ENCODE assay signal across 8 mouse cellular contexts in genomic region chrX:168123589-168123965, GRCm38 (mm10).
DNase-seq lines count a peak whose midpoint lies in the region; ATAC-seq and TF ChIP-seq lines count a peak whose summit lies in the region.

No protein-coding gene starts in this region.

- no peaks in the 10 kb centered on the region for H3K9me3 ChIP-seq in heart, embryonic 14.5 days (ENCODE audit: control insufficient read depth, low read length)
- peaks cover 5% of the 10 kb centered on the region; the same call in 1 of the 2 replicates for H3K9me3 ChIP-seq in E14TG2a.4 (ENCODE audit: low read length)
- H3K9me3 ChIP-seq in forebrain, embryonic 12.5 days, result no peaks in the 10 kb centered on the region
- H3K9me3 ChIP-seq in limb, embryonic 13.5 days, result no peaks in the 10 kb centered on the region

- H3K36me3 ChIP-seq in heart, embryonic 14.5 days (ENCODE audit: control insufficient read depth, insufficient read depth, low read length), result no peaks in the 10 kb centered on the region
- H3K36me3 ChIP-seq in E14TG2a.4 (ENCODE audit: insufficient read depth, low read length), result no peaks in the 10 kb centered on the region
- H3K36me3 ChIP-seq in forebrain, embryonic 12.5 days (replicated peaks), result no peaks in the 10 kb centered on the region
- no peaks in the 10 kb centered on the region for H3K36me3 ChIP-seq in limb, embryonic 13.5 days

- no peak for DNase-seq in heart, postnatal 36 days
- no peak for DNase-seq in MN1 (ENCODE audit: low spot score)
- DNase-seq in right cerebral cortex, postnatal 36 days (ENCODE audit: low spot score in 2 of 2), result no peak
- no peak for DNase-seq in right cerebral cortex, postnatal 14 days

- ATAC-seq in heart, embryonic 14.5 days (ENCODE audit: insufficient number of reproducible peaks, insufficient read depth, low FRiP score, low read depth), result no peak
- peak; percentile 73 for ATAC-seq in forebrain, embryonic 12.5 days (ENCODE audit: low FRiP score)
- ATAC-seq in limb, embryonic 13.5 days (ENCODE audit: low FRiP score, low read depth), result 0 out of 2 replicates have a peak, but pooled peaks have one; percentile 11

- peak overlapping the region; percentile 36 to 43 for H3K4me3 ChIP-seq in heart, embryonic 14.5 days (ENCODE audit: control insufficient read depth in 1 of 2, insufficient read depth in 1 of 2, low read depth in 1 of 2, low read length in 2 of 2)
- H3K4me3 ChIP-seq in E14TG2a.4 (replicated peaks; ENCODE audit: low read length), result peak overlapping the region; percentile 76
- H3K4me3 ChIP-seq in forebrain, embryonic 12.5 days (replicated peaks), result peak overlapping the region; percentile 48
- H3K4me3 ChIP-seq in limb, embryonic 13.5 days, result peak overlapping the region; percentile 46

- H3K9ac ChIP-seq in heart, embryonic 14.5 days (ENCODE audit: low read length), result no peak overlapping the region
- peak overlapping the region; percentile 42; the same call in 1 of the 2 replicates for H3K9ac ChIP-seq in forebrain, embryonic 12.5 days
- 0 out of 2 replicates have a peak overlapping the region, but pooled peaks have one; percentile 58 for H3K9ac ChIP-seq in limb, embryonic 13.5 days

- 9% methylated on average over 11 of the region's 11 CpGs for WGBS in heart, embryonic 14.5 days
- 12% methylated on average over 10 of the region's 11 CpGs for WGBS in forebrain, embryonic 12.5 days
- 9% methylated on average over 11 of the region's 11 CpGs for WGBS in limb, embryonic 13.5 days

- H3K4me1 ChIP-seq in heart, embryonic 14.5 days (ENCODE audit: control insufficient read depth in 2 of 2, insufficient read depth in 2 of 2, low read length in 2 of 2), result no peaks in the 10 kb centered on the region
- no peaks in the 10 kb centered on the region for H3K4me1 ChIP-seq in E14TG2a.4 (replicated peaks; ENCODE audit: low read depth, low read length)
- no peaks in the 10 kb centered on the region for H3K4me1 ChIP-seq in forebrain, embryonic 12.5 days
- H3K4me1 ChIP-seq in limb, embryonic 13.5 days, result no peaks in the 10 kb centered on the region

- peaks cover 34% of the 10 kb centered on the region for H3K27me3 ChIP-seq in heart, embryonic 14.5 days (ENCODE audit: control insufficient read depth, insufficient read depth, low read length)
- peaks cover 22% of the 10 kb centered on the region for H3K27me3 ChIP-seq in E14TG2a.4 (ENCODE audit: insufficient read depth, low read length)
- peaks cover 58% of the 10 kb centered on the region for H3K27me3 ChIP-seq in forebrain, embryonic 12.5 days
- peaks cover 58% of the 10 kb centered on the region for H3K27me3 ChIP-seq in limb, embryonic 13.5 days

- intact Hi-C loops in heart, postnatal 36 days (cut with DNase I), result no loop called here

- no peak for TF ChIP-seq CTCF in E14TG2a.4 (conservative IDR thresholded peaks at IDR 0.05; ENCODE audit: low read length)

- H3K4me2 ChIP-seq in heart, embryonic 14.5 days (ENCODE audit: low read length), result peak overlapping the region; percentile 73
- H3K4me2 ChIP-seq in forebrain, embryonic 12.5 days, result peak overlapping the region; percentile 67
- H3K4me2 ChIP-seq in limb, embryonic 13.5 days (replicated peaks), result peak overlapping the region; percentile 74

- no peak overlapping the region for H3K27ac ChIP-seq in heart, embryonic 14.5 days (replicated peaks in 1 of 2; ENCODE audit: control insufficient read depth in 1 of 2, insufficient read depth in 1 of 2, low read depth in 2 of 2, low read length in 2 of 2)
- no peak overlapping the region for H3K27ac ChIP-seq in forebrain, embryonic 12.5 days
- H3K27ac ChIP-seq in limb, embryonic 13.5 days, result no peak overlapping the region
